Mouse (Mus musculus) neural tube, embryonic 11.5 days (tissue): ENCODE results near the gene Mri1. TPM values are rescaled to one million over a fixed set of nuclear protein-coding genes. Genes with fewer than 3 reads are reported as not detected.

Experiments
- ATAC-seq: fragments of 200-750 bp; cut with Nextera tagmentation; 2 replicates; pipeline ENCODE4 v1.8.0; 2017; ENCODE audit warnings: moderate number of reproducible peaks, mild to moderate bottlenecking, moderate TSS enrichment, moderate library complexity; ENCODE audit not compliant: insufficient read depth, low FRiP score, low TSS enrichment
- DNase-seq: peaks from one replicate; pipeline ENCODE4 v3.0.0-alpha.2; 2015; ENCODE audit warnings: low spot score
- H3K27ac ChIP-seq: fragments of 300-500 bp; sonication (generic); 2 replicates; pipeline ENCODE4 v1.5.1; 2014; ENCODE audit warnings: low read depth, mild to moderate bottlenecking, low read length
- H3K27me3 ChIP-seq: fragments of 300-500 bp; sonication (generic); 2 replicates; pipeline ENCODE4 v1.6.1; 2014; ENCODE audit warnings: mild to moderate bottlenecking, low read length, mixed read lengths; ENCODE audit not compliant: control insufficient read depth, insufficient read depth
- H3K36me3 ChIP-seq: fragments of 300-500 bp; sonication (generic); 2 replicates; pipeline ENCODE4 v1.6.1; 2014; ENCODE audit warnings: mild to moderate bottlenecking, low read length, moderate library complexity, mixed read lengths; ENCODE audit not compliant: control insufficient read depth, insufficient read depth
- H3K4me1 ChIP-seq: fragments of 300-500 bp; sonication (generic); 2 replicates; pipeline ENCODE4 v1.6.1; 2014; ENCODE audit warnings: low read length, mixed read lengths; ENCODE audit not compliant: control insufficient read depth, insufficient read depth
- H3K4me2 ChIP-seq: fragments of 300-500 bp; sonication (generic); 2 replicates; pipeline ENCODE4 v1.6.1; 2014; ENCODE audit warnings: low read depth, mild to moderate bottlenecking, moderate library complexity
- H3K4me3 ChIP-seq: fragments of 300-500 bp; sonication (generic); 2 replicates; pipeline ENCODE4 v1.5.1; 2014; ENCODE audit warnings: low read depth, low read length
- H3K9ac ChIP-seq: fragments of 300-500 bp; sonication (generic); 2 replicates; pipeline ENCODE4 v1.6.1; 2014; ENCODE audit warnings: mild to moderate bottlenecking, low read length
- H3K9me3 ChIP-seq: fragments of 300-500 bp; sonication (generic); 2 replicates; pipeline ENCODE4 v1.6.1; 2016; ENCODE audit warnings: low read length; ENCODE audit not compliant: control insufficient read depth
- WGBS: fragments of 180-500 bp; shearing (Covaris S2); extraction: QIAGEN DNeasy Blood & Tissue Kit; methylation state at CpG from one replicate; pipeline ENCODE4 v1.1.7; 2014; 5-methylcytosine and 5-hydroxymethylcytosine counted together
- polyA plus RNA-seq: library from polyadenylated mRNA; unstranded; fragments of >200 nt; fragmentation: Nextera tagmentation; extraction: Ambion mirVana; gene quantifications from 2 replicates; pipeline ENCODE4 v1.2.1, GENCODE M21; 2014

The Mri1 gene
- polyA plus RNA-seq, 1 experiment from 2014 or later = 50.7 TPM

DNA sequence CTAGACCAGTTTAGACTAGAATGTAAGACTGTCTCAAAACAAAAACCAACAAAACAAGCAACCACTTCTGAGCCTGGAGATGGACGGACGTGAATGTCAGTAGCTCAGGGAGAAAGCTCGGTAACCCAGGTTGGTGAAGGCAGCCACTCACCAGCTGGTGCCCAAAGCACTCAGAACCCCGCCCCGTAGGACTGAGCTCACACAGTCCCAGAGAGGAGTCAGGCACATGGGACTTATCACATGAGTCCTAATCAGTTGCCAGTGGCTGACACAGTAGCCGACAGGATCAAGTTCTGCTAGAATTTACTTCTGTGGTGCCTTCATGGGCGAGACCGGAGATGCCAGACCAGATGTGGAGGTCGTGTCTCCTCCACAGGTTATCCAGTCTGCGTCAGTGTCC lies 23.7 kb upstream of the Mri1 start:
- Histone ChIP-seq H3K4me1 (no peaks in the 10 kb centered on the region), H3K27me3 (no peaks in the 10 kb centered on the region), H3K4me2 (no peak overlapping the region), H3K4me3 (no peak overlapping the region), H3K9me3 (no peaks in the 10 kb centered on the region), H3K9ac (no peak overlapping the region), H3K36me3 (no peaks in the 10 kb centered on the region), H3K27ac (no peak overlapping the region)
- DNase-seq (no peak), ATAC-seq (no peak)
- WGBS = 83% methylated on average over 10 of the region's 10 CpGs

DNA sequence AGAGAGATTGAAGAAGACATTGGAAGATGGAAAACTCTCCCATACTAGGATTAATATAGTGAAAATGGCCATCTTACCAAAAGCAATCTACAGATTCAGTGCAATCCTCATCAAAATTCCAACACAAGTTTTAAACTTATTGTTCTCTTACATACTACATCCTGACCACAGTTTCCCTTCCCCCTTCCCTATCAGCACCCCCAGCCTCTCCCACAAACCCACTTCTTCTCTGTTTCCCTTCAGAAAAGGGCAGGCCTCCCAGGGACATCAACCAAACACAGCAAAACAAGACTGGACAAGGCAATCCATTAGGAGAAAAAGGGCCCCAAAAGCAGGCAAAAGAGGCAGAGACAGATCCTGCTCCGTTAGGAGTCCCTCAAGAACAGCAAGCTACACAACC lies 19.3 kb upstream of the Mri1 start:
- H3K4me3 ChIP-seq = no peak overlapping the region
- WGBS = 74% methylated on average over 1 of the region's 1 CpGs
- DNase-seq (no peak), ATAC-seq (no peak)
- no peak overlapping the region for H3K9ac ChIP-seq
- H3K36me3 ChIP-seq = no peaks in the 10 kb centered on the region
- no peaks in the 10 kb centered on the region for H3K27me3 ChIP-seq
- H3K27ac ChIP-seq = no peak overlapping the region
- no peaks in the 10 kb centered on the region for H3K9me3 ChIP-seq
- no peaks in the 10 kb centered on the region for H3K4me1 ChIP-seq
- no peak overlapping the region for H3K4me2 ChIP-seq

DNA sequence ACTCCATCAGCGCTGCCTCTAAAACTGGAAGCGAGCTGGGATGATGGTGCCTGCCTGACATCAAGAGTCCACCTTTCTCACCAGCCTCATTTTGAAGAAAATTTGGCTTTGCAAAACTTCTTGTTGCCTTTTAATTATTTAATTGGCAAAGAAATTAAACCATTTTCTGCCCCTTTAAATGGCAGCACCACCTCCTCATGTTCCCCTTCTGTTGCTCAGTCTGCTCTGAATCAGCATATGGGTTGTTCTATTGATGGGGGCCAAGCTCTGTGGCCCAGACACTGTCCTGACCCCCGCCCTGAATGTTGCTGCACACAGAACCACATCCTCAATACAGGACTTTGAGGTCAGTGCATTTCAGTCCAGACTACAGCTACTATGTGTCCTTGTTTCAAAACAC lies 16.8 kb upstream of the Mri1 start:
- H3K9me3 ChIP-seq = no peaks in the 10 kb centered on the region
- 83% methylated on average over 3 of the region's 3 CpGs for WGBS
- no peak for DNase-seq
- H3K36me3 ChIP-seq = no peaks in the 10 kb centered on the region
- no peak for ATAC-seq
- peaks cover 7% of the 10 kb centered on the region; the same call in 1 of the 2 replicates for H3K4me1 ChIP-seq
- no peak overlapping the region for H3K9ac ChIP-seq
- no peak overlapping the region for H3K4me3 ChIP-seq
- no peaks in the 10 kb centered on the region for H3K27me3 ChIP-seq
- no peak overlapping the region for H3K4me2 ChIP-seq
- no peak overlapping the region for H3K27ac ChIP-seq

DNA sequence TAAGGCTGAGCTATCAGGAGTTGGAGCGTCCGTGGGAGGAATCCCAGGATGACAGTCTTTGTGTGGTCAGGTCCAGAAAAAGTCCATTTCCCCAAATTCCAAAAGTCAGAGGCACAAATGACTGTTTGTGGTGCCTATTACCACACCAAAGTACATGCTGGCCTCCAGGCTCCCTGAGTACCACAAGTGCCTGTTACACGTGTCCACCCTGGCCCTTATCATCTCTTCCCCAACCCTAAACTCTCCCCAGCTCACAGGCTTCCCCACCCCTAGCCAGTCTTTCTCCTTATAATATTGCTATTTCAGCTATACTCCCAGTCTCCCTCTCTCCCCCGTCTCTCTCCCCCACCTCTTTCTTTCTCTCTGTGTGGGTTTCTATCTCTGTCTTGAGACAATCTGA lies 15.2 kb upstream of the Mri1 start:
- H3K9me3 ChIP-seq = no peaks in the 10 kb centered on the region
- WGBS = 72% methylated on average over 4 of the region's 4 CpGs
- H3K9ac ChIP-seq = no peak overlapping the region
- no peaks in the 10 kb centered on the region for H3K27me3 ChIP-seq
- H3K4me3 ChIP-seq = no peak overlapping the region
- no peak overlapping the region for H3K4me2 ChIP-seq
- DNase-seq (no peak), ATAC-seq (no peak)
- H3K27ac ChIP-seq = no peak overlapping the region
- peaks cover 7% of the 10 kb centered on the region; the same call in 1 of the 2 replicates for H3K4me1 ChIP-seq
- no peaks in the 10 kb centered on the region for H3K36me3 ChIP-seq

DNA sequence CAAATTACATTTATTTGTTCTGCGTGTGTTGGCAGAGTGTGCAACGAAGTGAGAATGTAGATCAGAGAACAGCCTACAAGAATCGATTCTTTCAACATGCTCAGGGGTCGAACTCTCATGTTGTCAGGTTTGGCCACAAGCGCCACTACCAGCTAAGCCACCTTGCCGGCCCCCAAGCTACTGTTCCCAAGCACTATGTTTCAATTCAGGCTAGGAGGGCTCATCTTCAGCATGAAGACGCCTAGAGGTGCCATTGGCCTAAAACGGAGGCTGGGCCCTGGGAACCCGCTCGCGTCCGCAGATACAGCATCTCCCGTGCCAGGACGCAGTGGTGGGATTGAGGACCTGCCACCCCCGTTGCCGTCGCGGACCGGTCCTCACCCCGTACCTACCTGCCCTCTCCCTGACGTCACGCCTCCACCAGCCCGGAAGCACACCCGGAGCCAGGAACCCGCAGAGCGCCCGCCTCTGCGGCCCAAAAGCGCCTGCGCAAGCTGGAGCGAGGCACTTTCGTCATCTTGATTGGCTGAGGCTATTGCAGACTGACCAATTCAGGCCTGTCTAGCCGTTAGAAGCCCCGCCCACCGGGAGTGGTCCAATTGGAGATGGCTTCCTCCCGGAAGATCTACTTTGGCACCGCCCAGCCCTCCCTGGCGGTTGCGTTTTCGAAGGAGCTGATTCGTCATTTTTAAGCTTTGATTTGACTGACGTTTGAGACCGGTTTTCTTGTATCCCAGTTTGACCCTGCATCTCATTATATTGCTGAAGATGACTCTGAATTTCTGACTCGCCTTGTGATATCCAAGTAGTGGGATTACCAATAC lies 13.0 kb upstream of the Mri1 start, which contains the start of gene Ccdc130:
TSS of gene Ccdc130 (minus strand) at position 431 of the 824 bp plus-strand sequence.
- Histone ChIP-seq H3K27ac (0 out of 2 replicates have a peak within 1 kb of the TSS, but pooled peaks have one; percentile 42), H3K4me3 (peak within 1 kb of the TSS; percentile 82), H3K9me3 (no peaks in the 10 kb centered on the region), H3K4me1 (peaks cover 7% of the 10 kb centered on the region; the same call in 1 of the 2 replicates), H3K9ac (peak within 1 kb of the TSS; percentile 78), H3K4me2 (peak within 1 kb of the TSS; percentile 84), H3K27me3 (no peaks in the 10 kb centered on the region), H3K36me3 (peaks cover 3% of the 10 kb centered on the region; the same call in 1 of the 2 replicates)
- under 1% methylated on average over 44 of the region's 44 CpGs for WGBS
- DNase-seq (peak; percentile 100), ATAC-seq (peak; percentile 99)

DNA sequence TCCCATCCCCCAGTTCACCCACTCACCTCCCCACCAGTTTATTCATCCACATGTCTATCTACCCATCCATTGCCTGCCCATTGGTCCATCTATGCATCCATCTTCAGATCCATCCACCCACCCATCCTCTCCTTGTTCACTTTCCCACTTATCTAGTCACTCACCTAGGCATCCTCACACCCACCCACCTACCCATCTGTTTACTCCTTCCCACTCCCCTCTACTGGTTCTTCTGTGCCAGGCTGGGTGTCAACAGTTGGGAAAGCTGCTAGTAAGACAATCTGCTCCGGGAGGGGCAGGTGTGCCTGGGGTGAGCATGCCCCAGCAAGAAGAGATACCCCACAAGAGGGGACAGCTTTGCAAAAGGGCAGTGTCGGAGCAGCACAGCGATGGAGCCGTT lies 4.0 kb upstream of the Mri1 start:
- 92% methylated on average over 4 of the region's 4 CpGs for WGBS
- Histone ChIP-seq H3K9me3 (no peaks in the 10 kb centered on the region), H3K9ac (no peak overlapping the region), H3K27me3 (no peaks in the 10 kb centered on the region), H3K27ac (no peak overlapping the region), H3K36me3 (peaks cover 14% of the 10 kb centered on the region), H3K4me1 (peaks cover 5% of the 10 kb centered on the region; the same call in 1 of the 2 replicates), H3K4me3 (no peak overlapping the region), H3K4me2 (no peak overlapping the region)
- no peak for ATAC-seq
- no peak for DNase-seq

DNA sequence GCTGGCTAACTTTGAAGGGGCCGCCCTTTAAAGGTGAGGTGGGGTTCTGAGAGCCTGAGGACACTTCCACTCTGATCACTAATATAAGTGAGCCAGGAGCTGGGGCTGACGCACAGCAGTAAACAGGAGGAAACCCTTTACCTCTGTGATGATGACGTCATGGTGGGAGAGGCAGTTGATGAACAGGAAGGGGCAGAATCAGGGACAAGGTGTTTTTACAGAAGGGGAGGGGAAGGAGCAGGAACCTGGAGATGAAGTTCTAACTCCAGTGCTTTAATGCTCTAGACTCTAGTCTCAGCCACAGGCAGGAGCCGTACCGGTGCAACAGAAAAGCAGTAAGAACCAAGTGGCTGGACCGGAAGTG lies 686 bp downstream of the Mri1 start:
- H3K36me3 ChIP-seq = peaks cover 19% of the 10 kb centered on the region
- DNase-seq (no peak), ATAC-seq (peak; percentile 39)
- H3K27ac ChIP-seq = peak overlapping the region; percentile 84
- H3K27me3 ChIP-seq = no peaks in the 10 kb centered on the region
- 15% methylated on average over 6 of the region's 6 CpGs for WGBS
- H3K9me3 ChIP-seq = no peaks in the 10 kb centered on the region
- H3K4me1 ChIP-seq = peaks cover 9% of the 10 kb centered on the region; the same call in 1 of the 2 replicates
- peak overlapping the region; percentile 81 for H3K4me3 ChIP-seq
- peak overlapping the region; percentile 79 for H3K9ac ChIP-seq
- peak overlapping the region; percentile 98 for H3K4me2 ChIP-seq

DNA sequence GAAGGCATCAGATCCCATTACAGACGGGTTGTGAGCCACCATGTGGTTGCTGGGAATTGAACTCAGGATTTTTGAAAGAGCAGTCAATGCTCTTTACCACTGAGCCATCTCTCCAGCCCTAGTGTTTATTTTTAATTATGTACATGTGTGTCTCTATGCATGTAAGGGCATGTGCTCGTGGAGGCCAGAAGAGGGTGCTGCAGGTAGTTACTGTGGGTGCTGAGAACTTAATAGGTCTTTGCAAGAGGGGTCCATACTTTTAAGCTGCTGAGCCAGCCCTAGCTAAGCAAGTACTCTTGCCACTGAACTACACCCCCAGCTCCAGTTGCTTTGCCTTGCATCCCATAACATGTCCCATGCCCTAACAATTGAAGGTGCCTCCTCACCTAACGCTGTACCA lies 1.3 kb downstream of the Mri1 start:
- Histone ChIP-seq H3K27ac (no peak overlapping the region), H3K4me2 (peak overlapping the region; percentile 98), H3K9ac (peak overlapping the region; percentile 79), H3K36me3 (peaks cover 22% of the 10 kb centered on the region; the same call in 1 of the 2 replicates), H3K4me3 (peak overlapping the region; percentile 81; the same call in 1 of the 2 replicates), H3K27me3 (no peaks in the 10 kb centered on the region), H3K4me1 (peaks cover 9% of the 10 kb centered on the region; the same call in 1 of the 2 replicates), H3K9me3 (no peaks in the 10 kb centered on the region)
- no peak for DNase-seq
- WGBS = 88% methylated on average over 3 of the region's 3 CpGs
- no peak for ATAC-seq
